Mouse (Mus musculus) heart, postnatal 4 days (tissue): Measurements from ENCODE around the gene Cntnap2. TPM values are rescaled to one million over a fixed set of nuclear protein-coding genes. Genes with fewer than 3 reads are reported as not detected.
A peak's percentile ranks its signal among the peaks of the same experiment; 100 is the strongest.
"Not testable (repeated sequence)": the region's sequence is repeated elsewhere in the genome, so short reads cannot be mapped to it uniquely, and the experiment has no call there.

ENCODE experiments used
- DNase-seq: peaks from one replicate; pipeline ENCODE4 v3.0.0; 2021
- total RNA-seq, 2 experiments: library from RNA; stranded (reverse); gene quantifications; 2 replicates each; pipeline ENCODE4 v1.2.3; 2021

The Cntnap2 gene
- total RNA-seq, 2 experiments from 2014 or later, result 0.05 TPM

DNA sequence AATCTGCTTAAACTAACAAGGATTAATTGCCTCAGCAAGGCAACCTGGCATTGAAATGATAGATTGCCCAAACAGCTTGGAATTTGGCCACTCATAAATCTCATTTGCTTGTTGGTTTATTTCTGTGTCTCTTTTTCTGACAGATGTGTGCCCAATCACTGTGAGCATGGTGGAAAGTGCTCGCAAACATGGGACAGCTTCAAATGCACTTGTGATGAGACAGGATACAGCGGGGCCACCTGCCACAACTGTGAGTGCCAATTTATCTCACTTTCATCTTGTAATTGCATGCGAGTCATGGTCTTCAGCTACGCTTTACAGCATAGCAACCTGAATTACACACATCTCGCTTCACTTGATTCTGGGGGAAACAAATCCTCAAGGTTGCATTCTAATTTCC, 1287.8 kb downstream of the Cntnap2 start:
- DNase-seq, result no peak

DNA sequence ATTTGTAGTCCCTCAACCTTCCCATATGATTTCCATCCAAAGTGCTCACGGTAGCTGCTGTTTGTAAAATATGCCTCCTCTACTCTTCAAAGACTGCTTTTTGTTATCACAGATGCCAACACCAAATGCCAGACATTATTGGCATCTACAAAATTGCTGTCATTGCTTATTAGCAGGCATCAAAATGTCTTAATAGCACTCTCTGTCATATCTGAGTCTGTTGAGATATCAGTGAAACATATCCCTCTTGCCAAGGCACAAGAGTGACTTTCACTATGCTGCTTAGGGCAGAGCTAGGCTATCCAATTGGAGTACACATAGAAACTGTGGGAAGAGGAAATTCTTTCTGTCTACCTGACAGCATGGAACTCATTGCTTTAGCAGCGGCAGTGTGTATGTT, 1301.9 kb downstream of the Cntnap2 start:
- no peak for DNase-seq

DNA sequence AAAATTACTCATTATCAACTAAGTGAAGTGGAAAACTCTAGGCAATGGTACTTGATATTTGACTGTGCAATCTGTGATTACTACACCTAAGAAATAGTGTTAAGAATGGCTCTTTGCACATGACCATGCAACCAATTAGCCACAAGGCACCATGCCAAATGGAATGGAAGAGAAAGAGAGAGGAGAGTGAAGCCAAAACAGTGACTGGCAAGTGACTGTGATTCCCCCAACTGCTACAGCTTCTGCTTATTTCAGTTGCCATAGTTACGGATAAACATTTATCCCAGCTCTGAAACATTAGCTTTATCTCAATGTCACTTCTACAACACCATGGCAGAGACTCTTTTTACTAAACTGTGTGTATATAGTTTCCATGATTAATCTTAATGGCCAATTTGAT, 1303.0 kb downstream of the Cntnap2 start:
- peak; percentile 10 for DNase-seq

- DNase-seq, result no peak
These were observed 1339.8 kb downstream of the Cntnap2 start for GRCm38 (mm10) chr6:46398725-46399589.

- DNase-seq, result no peak
These were observed 1355.0 kb downstream of the Cntnap2 start for GRCm38 (mm10) chr6:46414154-46414553.

GRCm38 (mm10) chr6:46414562-46414961, 1355.4 kb downstream of the Cntnap2 start:
- no peak for DNase-seq

DNA sequence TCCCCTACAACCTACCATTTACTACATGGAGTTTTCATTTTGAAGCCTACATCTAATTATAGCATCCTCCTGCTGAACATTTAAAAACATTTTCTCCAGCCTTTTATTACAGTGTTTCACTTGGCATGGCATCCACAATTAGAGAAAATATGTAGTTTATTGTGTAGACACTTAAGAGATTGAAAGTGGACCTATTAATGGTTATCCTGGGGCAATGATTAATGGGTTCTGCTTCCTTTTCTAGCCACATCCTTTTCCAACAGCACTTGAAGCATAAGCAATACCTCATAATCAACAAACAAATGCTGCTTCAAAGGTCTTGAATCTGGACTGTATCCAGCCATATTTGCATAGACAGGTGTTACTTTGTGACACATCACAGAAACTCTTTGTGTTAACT, 1360.7 kb downstream of the Cntnap2 start:
- DNase-seq, result no peak

DNA sequence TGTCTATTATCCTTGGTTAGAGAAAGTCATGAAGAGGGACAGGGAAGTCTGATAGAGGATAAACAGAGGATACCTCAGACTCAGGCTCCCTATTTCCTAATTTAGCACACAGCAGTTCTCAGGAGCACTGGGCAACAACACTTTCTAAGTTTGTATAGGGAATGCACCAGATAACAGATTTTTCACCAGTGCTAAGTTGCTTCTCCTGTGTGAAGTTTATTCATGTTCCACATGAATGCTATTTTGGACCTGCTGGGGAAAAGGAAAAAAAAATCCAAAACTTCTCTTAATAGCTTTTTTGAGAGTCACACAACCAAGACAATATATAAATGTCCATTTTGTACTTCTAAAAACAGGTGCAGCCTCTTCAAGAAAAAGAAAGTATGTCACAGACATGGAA, 1361.2 kb downstream of the Cntnap2 start:
- no peak for DNase-seq

DNA sequence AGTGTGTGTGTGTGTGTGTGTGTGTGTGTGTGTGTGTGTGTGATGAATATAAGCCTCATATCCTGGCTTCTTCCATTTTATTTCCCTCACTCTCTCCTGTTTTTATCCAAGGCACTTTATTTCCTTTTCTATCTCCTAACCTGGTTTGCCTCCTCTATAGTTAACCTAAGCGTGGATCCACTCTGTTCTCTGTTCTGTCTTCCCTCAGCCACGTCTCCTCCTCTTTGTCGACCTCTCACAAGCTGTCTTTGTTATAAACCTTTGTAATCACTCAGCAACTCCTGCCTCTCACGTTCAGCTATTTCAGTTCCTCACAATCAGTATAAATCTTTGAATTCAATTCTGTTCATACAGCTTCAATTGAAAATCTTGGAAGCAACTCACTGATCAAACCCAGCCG, 1369.1 kb downstream of the Cntnap2 start:
- no peak for DNase-seq

DNA sequence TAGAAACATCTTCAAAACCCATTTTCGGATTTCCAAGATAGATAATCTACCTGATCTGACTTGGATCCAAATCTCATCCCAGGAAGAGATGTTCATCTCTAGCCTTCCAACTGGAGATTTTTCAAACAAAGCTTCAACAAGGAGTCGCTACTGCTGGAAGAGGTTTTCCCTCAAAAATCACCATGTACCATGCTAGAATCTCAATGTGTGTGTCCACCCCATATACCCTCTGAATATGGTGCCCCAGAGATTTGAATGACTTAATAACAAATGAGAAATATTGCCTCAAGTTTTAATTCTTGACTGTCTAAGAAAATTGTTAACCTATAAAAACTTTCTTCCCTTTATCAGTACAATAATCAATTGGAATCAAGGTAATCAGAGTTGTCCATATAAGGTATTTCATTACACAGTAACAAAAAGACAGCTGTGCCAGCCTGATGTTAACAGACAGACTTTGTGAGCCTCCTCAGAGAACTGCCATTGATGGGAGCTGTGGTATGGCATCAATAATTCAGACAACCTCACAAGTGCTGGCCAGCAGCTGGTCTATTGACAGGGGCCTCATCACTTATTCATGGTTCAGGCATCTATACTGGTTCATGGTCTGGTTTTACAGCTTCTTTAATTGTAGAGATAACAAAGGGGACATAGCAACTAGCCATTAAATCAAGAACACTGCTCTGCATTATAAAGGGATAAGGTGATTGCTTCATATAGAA, 1391.9 kb downstream of the Cntnap2 start:
- DNase-seq, result no peak

- DNase-seq, result no peak
These were observed 1413.5 kb downstream of the Cntnap2 start for GRCm38 (mm10) chr6:46472683-46473082.

DNA sequence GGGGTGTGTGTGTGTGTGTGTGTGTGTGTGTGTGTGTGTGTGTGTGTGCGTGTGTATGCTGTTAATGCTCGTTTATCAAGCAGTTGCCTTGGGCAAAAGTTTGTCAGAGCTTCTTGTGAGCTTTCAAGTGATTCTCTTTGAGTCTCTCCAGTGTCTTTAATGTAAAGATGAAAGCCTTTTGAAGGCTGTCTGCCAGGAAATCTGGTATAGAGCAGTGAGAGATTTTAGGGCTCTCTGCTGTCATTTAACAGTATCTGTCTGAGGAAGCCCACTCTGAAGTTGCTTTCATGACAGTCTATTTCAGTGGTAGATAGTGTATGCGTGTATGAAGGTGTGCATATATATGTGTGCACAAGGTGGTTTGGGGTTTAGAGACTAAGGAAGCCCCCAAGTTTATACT, 1425.2 kb downstream of the Cntnap2 start:
- no peak for DNase-seq

GRCm38 (mm10) chr6:46502786-46503185, 1443.6 kb downstream of the Cntnap2 start:
- DNase-seq, result no peak

GRCm38 (mm10) chr6:46512841-46513240, 1453.7 kb downstream of the Cntnap2 start:
- no peak for DNase-seq

DNA sequence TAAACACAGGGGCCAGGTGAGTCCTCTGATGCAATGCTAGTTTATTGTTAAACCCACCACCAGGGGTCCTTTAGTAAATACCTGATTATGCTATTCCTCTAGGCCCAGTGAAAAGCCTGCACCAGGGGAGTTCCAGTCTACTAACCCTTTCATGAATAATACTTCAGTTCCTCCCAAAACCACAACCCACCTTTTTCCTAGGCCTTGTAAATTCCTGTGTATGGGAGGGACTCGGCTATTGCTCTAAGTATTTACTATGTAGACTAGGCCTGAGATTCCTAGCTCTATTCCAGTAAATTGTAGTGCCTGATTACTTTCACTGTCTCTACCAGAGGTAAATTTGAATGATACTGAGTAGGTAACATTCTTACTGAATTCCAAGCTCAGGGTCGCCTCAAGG, 1478.4 kb downstream of the Cntnap2 start:
- DNase-seq, result not testable (repeated sequence)

GRCm38 (mm10) chr6:46563470-46563869, 1504.3 kb downstream of the Cntnap2 start:
- DNase-seq, result no peak

- DNase-seq, result no peak
These were observed 1515.9 kb downstream of the Cntnap2 start for GRCm38 (mm10) chr6:46575055-46575454.

DNA sequence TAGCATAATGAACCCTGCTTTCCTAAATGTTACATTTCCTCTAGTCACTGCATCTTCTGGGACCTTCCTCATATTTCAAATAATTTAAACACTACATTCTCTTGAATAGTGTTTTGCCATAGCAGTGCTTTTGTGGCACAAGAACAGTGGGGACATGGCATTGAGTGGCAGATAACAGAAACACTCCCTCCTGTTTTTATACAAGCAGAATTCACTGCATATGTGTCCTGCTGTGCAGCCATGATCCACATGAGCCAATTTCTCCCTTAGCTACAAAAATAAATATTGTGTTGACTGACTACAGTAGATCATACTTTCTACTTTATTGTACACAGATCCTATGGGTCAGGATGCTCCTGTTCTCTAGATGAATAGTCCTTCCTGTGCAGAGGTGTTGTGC, 1553.2 kb downstream of the Cntnap2 start:
- DNase-seq, result no peak

DNA sequence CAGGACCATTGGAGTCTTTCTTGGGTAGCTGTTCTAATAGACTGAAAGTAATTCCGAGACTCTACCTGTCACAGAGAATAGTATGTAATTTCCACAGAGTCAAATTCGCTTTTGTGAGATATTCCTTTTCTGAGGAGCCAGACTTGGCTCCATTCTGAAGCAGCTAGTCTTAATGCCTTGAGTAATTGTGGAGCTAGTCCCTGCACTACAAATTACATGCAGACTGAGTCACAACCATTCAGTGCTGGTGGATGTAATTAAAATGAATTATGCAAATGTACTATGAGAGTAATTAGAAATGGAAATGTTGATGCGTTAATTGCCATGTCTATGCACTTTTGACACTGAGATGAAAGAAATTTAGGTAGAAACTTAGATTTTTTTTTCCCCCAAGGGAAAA, 1553.7 kb downstream of the Cntnap2 start:
- no peak for DNase-seq

DNA sequence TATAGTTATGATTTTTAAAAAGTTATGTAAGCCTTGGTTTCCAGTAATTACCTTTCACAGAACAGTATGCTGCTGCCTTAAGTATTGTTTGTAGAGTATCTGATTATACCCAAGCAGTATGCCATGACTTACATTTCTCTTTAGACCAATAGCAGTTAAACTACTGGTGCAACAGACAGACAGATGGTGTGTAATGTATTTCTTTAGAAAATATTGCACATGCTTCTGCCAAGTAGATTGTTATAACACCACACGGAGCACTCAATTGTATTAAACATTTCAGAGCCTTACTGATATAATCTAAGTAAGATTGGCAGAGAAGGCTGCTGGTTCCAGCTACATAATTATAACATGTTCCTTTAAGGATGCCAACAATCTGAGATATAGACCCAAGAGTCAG, 1609.9 kb downstream of the Cntnap2 start:
- DNase-seq, result no peak

DNA sequence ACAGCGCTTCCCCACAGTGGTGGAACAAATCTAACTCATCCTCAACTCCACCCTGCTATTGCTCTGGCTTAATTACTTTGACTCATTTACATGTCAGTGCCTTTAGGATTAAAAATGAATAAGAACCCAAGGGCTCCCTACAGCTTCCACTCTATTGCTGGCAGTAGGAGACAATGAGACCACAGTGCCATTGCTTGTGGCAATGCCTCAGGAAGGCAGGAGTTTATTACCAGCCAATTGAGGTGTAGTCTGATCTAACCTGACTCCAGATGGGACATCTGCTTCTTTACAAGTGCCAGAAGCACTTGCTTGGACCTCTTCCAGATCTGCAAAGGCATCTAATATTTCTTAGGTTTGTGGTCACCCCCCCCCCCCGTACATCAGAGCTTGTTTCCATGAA, 1615.9 kb downstream of the Cntnap2 start:
- DNase-seq, result no peak

GRCm38 (mm10) chr6:46675621-46676020, 1616.5 kb downstream of the Cntnap2 start:
- no peak for DNase-seq

GRCm38 (mm10) chr6:46696187-46696586, 1637.0 kb downstream of the Cntnap2 start:
- DNase-seq, result no peak

GRCm38 (mm10) chr6:46699343-46699742, 1640.2 kb downstream of the Cntnap2 start:
- no peak for DNase-seq
